Mouse (Mus musculus) olfactory bulb, adult 2 months (tissue): ENCODE results near the gene Aco2.

Experiments
- CTCF ChIP-seq: fragments of 200-500 bp; IDR thresholded peaks from 2 replicates; pipeline ENCODE4 v1.5.1; 2012; ENCODE audit warnings: low read depth, mild to moderate bottlenecking, low read length, moderate library complexity; ENCODE audit not compliant: insufficient read depth
- POLR2A ChIP-seq: fragments of 200-500 bp; IDR thresholded peaks from 2 replicates; pipeline ENCODE4 v1.6.1; 2012; ENCODE audit warnings: mild to moderate bottlenecking, low read depth, low read length, moderate library complexity; ENCODE audit not compliant: insufficient read depth

GRCm38 (mm10) chr15:81928277-81928676 is 56.2 kb downstream of the Aco2 start:
- TF ChIP-seq CTCF (no peak), POLR2A (no peak)
